Mouse (Mus musculus): Measurements from ENCODE around the gene Slamf9. TPM values are rescaled to one million over a fixed set of nuclear protein-coding genes. Genes with fewer than 3 reads are reported as not detected.

Gene Slamf9
- polyA plus RNA-seq, 1 experiment from 2014 or later: not detected

GRCm38 (mm10) chr1:172525027-172525764 is 50.0 kb downstream of the Slamf9 start:
- WGBS: 55% methylated on average over 15 of the region's 15 CpGs
- Histone ChIP-seq H3K9ac (replicated peaks; ENCODE audit: low read depth, low read length) (no peak overlapping the region), H3K4me2 (ENCODE audit: low read length) (no peak overlapping the region), H3K4me1 (replicated peaks; ENCODE audit: control insufficient read depth, insufficient read depth, low read length) (peaks cover 12% of the 10 kb centered on the region), H3K9me3 (ENCODE audit: control insufficient read depth, low read length) (no peaks in the 10 kb centered on the region), H3K27ac (ENCODE audit: low read length) (no peak overlapping the region), H3K4me3 (replicated peaks; ENCODE audit: low read length) (no peak overlapping the region), H3K36me3 (ENCODE audit: control insufficient read depth, insufficient read depth) (no peaks in the 10 kb centered on the region), H3K27me3 (replicated peaks; ENCODE audit: control insufficient read depth, insufficient read depth, low read length) (no peaks in the 10 kb centered on the region; the same call in 1 of the 2 replicates)
- ATAC-seq: no peak

- 74% methylated on average over 7 of the region's 7 CpGs for WGBS
- Histone ChIP-seq H3K27me3 (replicated peaks; ENCODE audit: control insufficient read depth, insufficient read depth, low read length) (no peaks in the 10 kb centered on the region; the same call in 1 of the 2 replicates), H3K4me2 (ENCODE audit: low read length) (no peak overlapping the region), H3K9me3 (ENCODE audit: control insufficient read depth, low read length) (no peaks in the 10 kb centered on the region), H3K36me3 (ENCODE audit: control insufficient read depth, insufficient read depth) (no peaks in the 10 kb centered on the region), H3K4me3 (replicated peaks; ENCODE audit: low read length) (no peak overlapping the region), H3K9ac (replicated peaks; ENCODE audit: low read depth, low read length) (no peak overlapping the region), H3K4me1 (replicated peaks; ENCODE audit: control insufficient read depth, insufficient read depth, low read length) (peaks cover 6% of the 10 kb centered on the region), H3K27ac (ENCODE audit: low read length) (no peak overlapping the region)
- no peak for ATAC-seq
These were observed 50.8 kb downstream of the Slamf9 start for GRCm38 (mm10) chr1:172525971-172526370.

- no peak overlapping the region for H3K27ac ChIP-seq (ENCODE audit: low read length)
- no peak overlapping the region for H3K4me2 ChIP-seq (ENCODE audit: low read length)
- no peaks in the 10 kb centered on the region; the same call in 1 of the 2 replicates for H3K27me3 ChIP-seq (replicated peaks; ENCODE audit: control insufficient read depth, insufficient read depth, low read length)
- no peaks in the 10 kb centered on the region for H3K36me3 ChIP-seq (ENCODE audit: control insufficient read depth, insufficient read depth)
- no peaks in the 10 kb centered on the region for H3K9me3 ChIP-seq (ENCODE audit: control insufficient read depth, low read length)
- H3K9ac ChIP-seq (replicated peaks; ENCODE audit: low read depth, low read length): no peak overlapping the region
- H3K4me1 ChIP-seq (replicated peaks; ENCODE audit: control insufficient read depth, insufficient read depth, low read length): 0 out of 2 replicates have a peak, but pooled peaks cover 2% of the 10 kb centered on the region
- no peak overlapping the region for H3K4me3 ChIP-seq (replicated peaks; ENCODE audit: low read length)
- ATAC-seq: no peak
- 80% methylated on average over 23 of the region's 23 CpGs for WGBS
These were observed 51.4 kb downstream of the Slamf9 start for GRCm38 (mm10) chr1:172526380-172527081.

- Histone ChIP-seq H3K27me3 (replicated peaks; ENCODE audit: control insufficient read depth, insufficient read depth, low read length) (no peaks in the 10 kb centered on the region; the same call in 1 of the 2 replicates), H3K4me3 (replicated peaks; ENCODE audit: low read length) (no peak overlapping the region), H3K36me3 (ENCODE audit: control insufficient read depth, insufficient read depth) (no peaks in the 10 kb centered on the region), H3K9me3 (ENCODE audit: control insufficient read depth, low read length) (no peaks in the 10 kb centered on the region), H3K27ac (ENCODE audit: low read length) (no peak overlapping the region), H3K4me2 (ENCODE audit: low read length) (no peak overlapping the region), H3K9ac (replicated peaks; ENCODE audit: low read depth, low read length) (no peak overlapping the region), H3K4me1 (replicated peaks; ENCODE audit: control insufficient read depth, insufficient read depth, low read length) (0 out of 2 replicates have a peak, but pooled peaks cover 3% of the 10 kb centered on the region)
- ATAC-seq: no peak
- WGBS: 94% methylated on average over 10 of the region's 10 CpGs
These were observed 52.3 kb downstream of the Slamf9 start for GRCm38 (mm10) chr1:172527431-172527830.

Other genes with a start within 250 kb of the Slamf9 start
- 0.11 TPM in 1 of 2 replicates, not detected in the other for gene Atp1a4, start 216.9 kb upstream of the Slamf9 start, polyA plus RNA-seq (2015; fragmentation: Nextera tagmentation; extraction: Ambion mirVana)
- gene Igsf8, start 213.7 kb upstream of the Slamf9 start, polyA plus RNA-seq (2015; fragmentation: Nextera tagmentation; extraction: Ambion mirVana): 136 and 152 TPM in 2 replicates
- 42.4 and 47.1 TPM in 2 replicates for gene Atp1a2, start 177.3 kb upstream of the Slamf9 start, polyA plus RNA-seq (2015; fragmentation: Nextera tagmentation; extraction: Ambion mirVana)
- gene Kcnj9, start 146.0 kb upstream of the Slamf9 start, polyA plus RNA-seq (2015; fragmentation: Nextera tagmentation; extraction: Ambion mirVana): 2.6 and 4.2 TPM in 2 replicates
- gene Kcnj10, start 134.1 kb upstream of the Slamf9 start, polyA plus RNA-seq (2015; fragmentation: Nextera tagmentation; extraction: Ambion mirVana): 2.1 and 2.2 TPM in 2 replicates
- 4.5 and 4.7 TPM in 2 replicates for gene Pigm, start 98.8 kb upstream of the Slamf9 start, polyA plus RNA-seq (2015; fragmentation: Nextera tagmentation; extraction: Ambion mirVana)
- 60.9 and 89.9 TPM in 2 replicates for gene Igsf9, start 6.4 kb downstream of the Slamf9 start, polyA plus RNA-seq (2015; fragmentation: Nextera tagmentation; extraction: Ambion mirVana)
- gene Tagln2, start 24.7 kb downstream of the Slamf9 start, polyA plus RNA-seq (2015; fragmentation: Nextera tagmentation; extraction: Ambion mirVana): 53.4 and 56.8 TPM in 2 replicates
- gene Cfap45, start 45.4 kb downstream of the Slamf9 start, polyA plus RNA-seq (2015; fragmentation: Nextera tagmentation; extraction: Ambion mirVana): 1.8 and 3.0 TPM in 2 replicates
- gene Vsig8, start 80.6 kb downstream of the Slamf9 start, polyA plus RNA-seq (2015; fragmentation: Nextera tagmentation; extraction: Ambion mirVana): 0.14 TPM in 1 of 2 replicates, not detected in the other
- not detected in 2 replicates for gene Slamf8, start 115.2 kb downstream of the Slamf9 start, polyA plus RNA-seq (2015; fragmentation: Nextera tagmentation; extraction: Ambion mirVana)
- not detected in 2 replicates for gene Fcrl6, start 127.2 kb downstream of the Slamf9 start, polyA plus RNA-seq (2015; fragmentation: Nextera tagmentation; extraction: Ambion mirVana)
- gene Dusp23, start 157.6 kb downstream of the Slamf9 start, polyA plus RNA-seq (2015; fragmentation: Nextera tagmentation; extraction: Ambion mirVana): 6.2 TPM in 2 replicates
- not detected in 2 replicates for gene Crp, start 222.7 kb downstream of the Slamf9 start, polyA plus RNA-seq (2015; fragmentation: Nextera tagmentation; extraction: Ambion mirVana)

Measured in forebrain, embryonic 16.5 days (tissue).